8 mouse cellular contexts compared by ENCODE assay signal in the genomic region with DNA sequence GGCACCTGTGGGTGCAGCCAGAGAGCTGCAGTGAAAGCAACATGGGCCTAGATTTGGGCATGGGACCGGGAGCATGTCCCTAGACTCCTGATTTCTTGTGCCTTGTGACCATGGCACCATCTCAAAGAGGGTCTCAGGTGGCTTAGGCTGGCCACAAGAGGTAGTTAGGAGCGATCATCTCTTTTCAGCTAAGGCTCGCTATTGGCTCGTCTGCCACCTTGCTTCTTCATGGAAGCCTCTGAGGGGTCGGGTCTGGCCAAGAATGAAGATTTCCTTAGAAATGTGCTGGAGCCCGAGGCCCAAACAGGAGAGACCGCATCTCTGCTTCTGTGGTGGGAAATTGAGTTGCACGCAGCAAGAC. TPM values are rescaled to one million over a fixed set of nuclear protein-coding genes. Genes with fewer than 3 reads are reported as not detected.
DNase-seq lines count a peak whose midpoint lies in the region; ATAC-seq lines count a peak whose summit lies in the region.

No protein-coding gene starts in this region.

- 0 out of 2 replicates have a peak, but pooled peaks cover 4% of the 10 kb centered on the region for H3K27me3 ChIP-seq in kidney, embryonic 15.5 days
- H3K27me3 ChIP-seq in embryonic facial prominence, embryonic 11.5 days (ENCODE audit: control insufficient read depth, insufficient read depth, low read length) = peaks cover 9% of the 10 kb centered on the region
- H3K27me3 ChIP-seq in intestine, embryonic 15.5 days (replicated peaks) = no peaks in the 10 kb centered on the region; the same call in 1 of the 2 replicates
- peaks cover 6% of the 10 kb centered on the region; the same call in 1 of the 2 replicates for H3K27me3 ChIP-seq in neural tube, embryonic 11.5 days (ENCODE audit: control insufficient read depth, insufficient read depth, low read length)

- H3K9me3 ChIP-seq in kidney, embryonic 15.5 days (replicated peaks) = no peaks in the 10 kb centered on the region
- no peaks in the 10 kb centered on the region for H3K9me3 ChIP-seq in embryonic facial prominence, embryonic 11.5 days (replicated peaks; ENCODE audit: control insufficient read depth, low read length)
- no peaks in the 10 kb centered on the region for H3K9me3 ChIP-seq in intestine, embryonic 15.5 days
- no peaks in the 10 kb centered on the region for H3K9me3 ChIP-seq in neural tube, embryonic 11.5 days (ENCODE audit: control insufficient read depth, low read length)

- no peak for ATAC-seq in kidney, embryonic 15.5 days (replicated peaks; ENCODE audit: low FRiP score)
- ATAC-seq in embryonic facial prominence, embryonic 11.5 days (replicated peaks; ENCODE audit: insufficient number of reproducible peaks, low FRiP score, low TSS enrichment, low read depth) = no peak
- ATAC-seq in intestine, embryonic 15.5 days = no peak
- no peak for ATAC-seq in neural tube, embryonic 11.5 days (ENCODE audit: insufficient read depth, low FRiP score, low TSS enrichment)

- WGBS in kidney, embryonic 15.5 days = 16% methylated on average over 8 of the region's 8 CpGs
- WGBS in embryonic facial prominence, embryonic 11.5 days = 32% methylated on average over 8 of the region's 8 CpGs
- 54% methylated on average over 8 of the region's 8 CpGs for WGBS in intestine, embryonic 15.5 days
- 42% methylated on average over 8 of the region's 8 CpGs for WGBS in neural tube, embryonic 11.5 days

- peaks cover 56% of the 10 kb centered on the region for H3K4me1 ChIP-seq in kidney, embryonic 15.5 days
- no peaks in the 10 kb centered on the region for H3K4me1 ChIP-seq in embryonic facial prominence, embryonic 11.5 days (ENCODE audit: control insufficient read depth, insufficient read depth, low read length)
- peaks cover 15% of the 10 kb centered on the region for H3K4me1 ChIP-seq in intestine, embryonic 15.5 days (replicated peaks)
- peaks cover 10% of the 10 kb centered on the region for H3K4me1 ChIP-seq in neural tube, embryonic 11.5 days (ENCODE audit: control insufficient read depth, insufficient read depth, low read length)

- peak overlapping the region; percentile 91 for H3K4me2 ChIP-seq in kidney, embryonic 15.5 days
- peak overlapping the region; percentile 98 for H3K4me2 ChIP-seq in embryonic facial prominence, embryonic 11.5 days (ENCODE audit: low read depth, low read length)
- H3K4me2 ChIP-seq in intestine, embryonic 15.5 days (replicated peaks) = peak overlapping the region; percentile 96
- peak overlapping the region; percentile 97 for H3K4me2 ChIP-seq in neural tube, embryonic 11.5 days (ENCODE audit: low read depth)

- DNase-seq in kidney, adult 9 months = no peak
- DNase-seq in embryonic facial prominence, embryonic 11.5 days (ENCODE audit: low spot score) = no peak
- no peak for DNase-seq in neural tube, embryonic 11.5 days (ENCODE audit: low spot score)
- DNase-seq in thymus, postnatal 0 days (ENCODE audit: low spot score) = no peak
- no peak for DNase-seq in cerebellum, adult 11 months
- DNase-seq in testis, postnatal 10 days (ENCODE audit: low spot score) = no peak

- no peaks in the 10 kb centered on the region for H3K36me3 ChIP-seq in kidney, embryonic 15.5 days
- no peaks in the 10 kb centered on the region for H3K36me3 ChIP-seq in embryonic facial prominence, embryonic 11.5 days (replicated peaks; ENCODE audit: control insufficient read depth, insufficient read depth, low read depth, low read length)
- no peaks in the 10 kb centered on the region for H3K36me3 ChIP-seq in intestine, embryonic 15.5 days
- no peaks in the 10 kb centered on the region for H3K36me3 ChIP-seq in neural tube, embryonic 11.5 days (ENCODE audit: control insufficient read depth, insufficient read depth, low read length)

- H3K4me3 ChIP-seq in kidney, embryonic 15.5 days (replicated peaks) = peak overlapping the region; percentile 59
- H3K4me3 ChIP-seq in embryonic facial prominence, embryonic 11.5 days (ENCODE audit: low read depth, low read length) = peak overlapping the region; percentile 58
- peak overlapping the region; percentile 51 for H3K4me3 ChIP-seq in intestine, embryonic 15.5 days (replicated peaks)
- peak overlapping the region; percentile 59 for H3K4me3 ChIP-seq in neural tube, embryonic 11.5 days (ENCODE audit: low read depth, low read length)

- H3K9ac ChIP-seq in kidney, embryonic 15.5 days = peak overlapping the region; percentile 65
- H3K9ac ChIP-seq in embryonic facial prominence, embryonic 11.5 days (replicated peaks; ENCODE audit: low read length) = no peak overlapping the region
- no peak overlapping the region; the same call in 1 of the 2 replicates for H3K9ac ChIP-seq in intestine, embryonic 15.5 days
- 0 out of 2 replicates have a peak overlapping the region, but pooled peaks have one; percentile 73 for H3K9ac ChIP-seq in neural tube, embryonic 11.5 days (ENCODE audit: low read length)

- H3K27ac ChIP-seq in kidney, embryonic 15.5 days = peak overlapping the region; percentile 84
- H3K27ac ChIP-seq in embryonic facial prominence, embryonic 11.5 days (replicated peaks; ENCODE audit: low read depth, low read length) = no peak overlapping the region
- no peak overlapping the region; the same call in 1 of the 2 replicates for H3K27ac ChIP-seq in intestine, embryonic 15.5 days
- no peak overlapping the region for H3K27ac ChIP-seq in neural tube, embryonic 11.5 days (ENCODE audit: low read depth, low read length)

RNA-seq across cellular contexts. Expression of gene Cd83, which starts 1.1 kb away (rescaled TPM):
- 29.4 and 32.4 TPM in 2 replicates for polyA plus RNA-seq in kidney, embryonic 15.5 days (2015; fragmentation: Nextera tagmentation; extraction: Ambion mirVana)
- 8.0 and 8.2 TPM in 2 replicates for polyA plus RNA-seq in embryonic facial prominence, embryonic 11.5 days (2014; fragmentation: Nextera tagmentation; extraction: Ambion mirVana)
- 9.1 and 10.3 TPM in 2 replicates for polyA plus RNA-seq in intestine, embryonic 15.5 days (2015; fragmentation: Nextera tagmentation; extraction: Ambion mirVana)
- polyA plus RNA-seq in neural tube, embryonic 11.5 days (2014; fragmentation: Nextera tagmentation; extraction: Ambion mirVana) = 16.0 and 18.9 TPM in 2 replicates
- polyA plus RNA-seq in thymus, postnatal 0 days (2015; fragmentation: Nextera tagmentation; extraction: Ambion mirVana) = 122 and 138 TPM in 2 replicates

Comparison
In these comparisons a context has a peak if more than half of its experiments do, and no peak if none do; other contexts are left out.
1. H3K9ac ChIP-seq: peak in kidney, embryonic 15.5 days (single experiment) and neural tube, embryonic 11.5 days (single experiment); none in embryonic facial prominence, embryonic 11.5 days (single experiment) and intestine, embryonic 15.5 days (single experiment).
2. Peak in every context shown above with its lines, with median percentiles within 50 percentile points of each other: H3K4me2 ChIP-seq and H3K4me3 ChIP-seq.